Mouse (Mus musculus): ENCODE measurements at regions not wholly inside any gene's neighbourhood (a gene's known extent, or its start where the extent isn't known, plus 50 kb on each side); places are given as distances from the start of the nearest gene placed in this dataset.

GRCm38 (mm10) chr13:26714056-26714455 lies 55.9 kb downstream of the Hdgfl1 start:
- ATAC-seq (ENCODE audit: low TSS enrichment), result peak; percentile 95

- no peak for ATAC-seq (ENCODE audit: low TSS enrichment)
Observed at GRCm38 (mm10) chr13:26699062-26699684, 70.8 kb downstream of the Hdgfl1 start.

GRCm38 (mm10) chr13:26659471-26659870 lies 110.5 kb downstream of the Hdgfl1 start:
- peak; percentile 50; the same call in 1 of the 2 replicates for ATAC-seq (ENCODE audit: low TSS enrichment)

- ATAC-seq (ENCODE audit: low TSS enrichment), result peak; percentile 55; the same call in 1 of the 2 replicates
Observed at GRCm38 (mm10) chr13:26657010-26657611, 112.9 kb downstream of the Hdgfl1 start.

Measured in frontal cortex, adult (tissue).